Mouse (Mus musculus): ENCODE data around the gene Med27.

DNA sequence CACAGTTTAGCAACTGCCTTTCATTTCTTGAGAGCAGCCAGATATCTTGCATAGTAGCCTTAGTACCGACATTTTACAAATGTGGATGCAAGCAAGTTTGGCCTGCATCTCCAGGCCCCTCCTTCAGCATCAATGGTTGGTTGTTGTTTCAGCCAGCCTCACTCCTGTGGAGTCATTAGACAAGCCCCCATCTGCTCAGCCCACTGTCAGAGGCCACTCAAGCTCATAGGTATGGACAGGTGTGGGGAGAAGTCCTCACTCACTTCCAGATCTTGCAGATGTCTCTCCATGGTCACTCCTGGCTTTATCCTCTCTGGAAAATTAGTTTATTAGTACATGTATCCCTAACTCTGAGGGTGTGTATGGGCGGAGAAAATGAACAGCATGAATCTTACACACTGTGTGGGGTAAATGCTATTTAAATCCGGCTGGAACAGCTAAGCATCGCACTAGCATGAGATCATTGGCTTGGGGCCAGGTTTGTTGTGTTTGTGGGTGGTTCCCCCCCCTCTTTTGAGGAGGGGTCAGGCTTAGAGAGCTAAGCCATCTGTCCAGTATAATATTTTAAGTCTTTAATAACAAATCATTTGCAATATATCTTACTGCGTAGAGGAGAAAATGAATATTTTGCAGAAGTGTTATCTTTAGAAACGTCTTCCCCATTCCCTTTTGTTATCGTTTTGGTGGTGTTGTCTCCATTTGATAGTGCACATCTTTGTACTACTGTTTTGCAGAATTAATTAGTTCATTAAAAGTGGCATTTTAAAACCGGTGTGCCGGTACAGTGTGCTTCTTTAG is 118.4 kb downstream of the Med27 start:
- TF ChIP-seq CTCF (conservative IDR thresholded peaks at IDR 0.05 in 1 of 2, IDR thresholded peaks at IDR 0.05 in 1 of 2; ENCODE audit: low read depth in 2 of 2, low read length in 2 of 2) (no peak), EP300 (IDR thresholded peaks at IDR 0.05; ENCODE audit: low read length) (no peak), CHD2 (IDR thresholded peaks at IDR 0.05; ENCODE audit: low read length) (no peak), POLR2A (IDR thresholded peaks at IDR 0.05; ENCODE audit: low read depth, low read length) (no peak), USF1 (IDR thresholded peaks at IDR 0.05; ENCODE audit: low read depth, low read length) (no peak), MAX (IDR thresholded peaks at IDR 0.05; ENCODE audit: low read length) (no peak), HCFC1 (IDR thresholded peaks at IDR 0.05; ENCODE audit: low read depth, low read length) (no peak), E2F4 (IDR thresholded peaks at IDR 0.05; ENCODE audit: insufficient replicate concordance, low read depth, low read length) (no peak)

Data from CH12.LX (cell line).